Mouse (Mus musculus) cerebellum, postnatal 4 days (tissue): Measurements from ENCODE around the gene Pam.
"Not testable (repeated sequence)": the region's sequence is repeated elsewhere in the genome, so short reads cannot be mapped to it uniquely, and the experiment has no call there.

Experiments
- DNase-seq, 2 experiments: peaks; one replicate each; pipeline ENCODE4 v3.0.0; 2022; ENCODE audit warnings: low spot score in 2 of 2, mixed read lengths in 1 of 2

The Pam gene

GRCm38 (mm10) chr1:97969765-97970164 lies 125.7 kb downstream of the Pam start:
- DNase-seq, result no peak

GRCm38 (mm10) chr1:97963711-97964110 lies 131.7 kb downstream of the Pam start:
- DNase-seq, result no peak

- DNase-seq, result no peak
Measured at GRCm38 (mm10) chr1:97962134-97962533, 133.3 kb downstream of the Pam start.

GRCm38 (mm10) chr1:97960681-97961080 lies 134.8 kb downstream of the Pam start:
- DNase-seq, result no peak

GRCm38 (mm10) chr1:97960124-97960523 lies 135.3 kb downstream of the Pam start:
- no peak for DNase-seq

- DNase-seq, result no peak
Measured at GRCm38 (mm10) chr1:97958759-97959158, 136.7 kb downstream of the Pam start.

- DNase-seq, result not testable (repeated sequence)
Measured at GRCm38 (mm10) chr1:97949258-97949657, 146.2 kb downstream of the Pam start.

- DNase-seq, result no peak
Measured at GRCm38 (mm10) chr1:97947100-97947499, 148.3 kb downstream of the Pam start.

- no peak for DNase-seq
Measured at GRCm38 (mm10) chr1:97943908-97944608, 151.4 kb downstream of the Pam start.

- no peak for DNase-seq
Measured at GRCm38 (mm10) chr1:97943402-97943801, 152.0 kb downstream of the Pam start.

GRCm38 (mm10) chr1:97942966-97943365 lies 152.5 kb downstream of the Pam start:
- DNase-seq, result no peak

GRCm38 (mm10) chr1:97938586-97938985 lies 156.9 kb downstream of the Pam start:
- DNase-seq, result no peak

GRCm38 (mm10) chr1:97938053-97938452 lies 157.4 kb downstream of the Pam start:
- DNase-seq, result no peak

GRCm38 (mm10) chr1:97934940-97935339 lies 160.5 kb downstream of the Pam start:
- DNase-seq, result no peak

- no peak for DNase-seq
Measured at GRCm38 (mm10) chr1:97931220-97931619, 164.2 kb downstream of the Pam start.

- no peak for DNase-seq
Measured at GRCm38 (mm10) chr1:97929415-97930028, 165.9 kb downstream of the Pam start.

GRCm38 (mm10) chr1:97926789-97927188 lies 168.7 kb downstream of the Pam start:
- no peak for DNase-seq

- no peak for DNase-seq
Measured at GRCm38 (mm10) chr1:97926017-97926540, 169.4 kb downstream of the Pam start.

GRCm38 (mm10) chr1:97922395-97922794 lies 173.1 kb downstream of the Pam start:
- no peak for DNase-seq

- no peak for DNase-seq
Measured at GRCm38 (mm10) chr1:97921886-97922285, 173.6 kb downstream of the Pam start.

- no peak for DNase-seq
Measured at GRCm38 (mm10) chr1:97918495-97918894, 177.0 kb downstream of the Pam start.

GRCm38 (mm10) chr1:97916971-97917234 lies 178.5 kb downstream of the Pam start:
- no peak for DNase-seq

GRCm38 (mm10) chr1:97916218-97916970 lies 179.1 kb downstream of the Pam start:
- no peak for DNase-seq
